Mouse (Mus musculus): ENCODE results near the gene Mcm7.
A peak's percentile ranks its signal among the peaks of the same experiment; 100 is the strongest.

Mcm7 gene

GRCm38 (mm10) chr5:138154390-138154789, 17.8 kb downstream of the Mcm7 start:
- no peak for DNase-seq

GRCm38 (mm10) chr5:138138585-138138984, 33.6 kb downstream of the Mcm7 start:
- DNase-seq: no peak

- no peak for DNase-seq
Observed at GRCm38 (mm10) chr5:138137935-138138549, 34.2 kb downstream of the Mcm7 start.

GRCm38 (mm10) chr5:138137257-138137656, 35.0 kb downstream of the Mcm7 start:
- DNase-seq: no peak

- DNase-seq: no peak
Observed at GRCm38 (mm10) chr5:138132425-138133064, 39.7 kb downstream of the Mcm7 start.

GRCm38 (mm10) chr5:138118041-138118440, 54.2 kb downstream of the Mcm7 start:
- no peak for DNase-seq

GRCm38 (mm10) chr5:138117199-138118015, 54.8 kb downstream of the Mcm7 start:
- DNase-seq: no peak

- peak; percentile 79 to 83 for DNase-seq
Observed at GRCm38 (mm10) chr5:138116255-138117198, 55.7 kb downstream of the Mcm7 start, which contains the start of gene Zscan21. TSS of gene Zscan21 (plus strand) at chr5:138116903.

All from thymus, adult 18-20 months (tissue).